Mouse (Mus musculus): ENCODE results near the gene Olfr61.
"Not testable (repeated sequence)": the region's sequence is repeated elsewhere in the genome, so short reads cannot be mapped to it uniquely, and the experiment has no call there.

Olfr61 gene
- long read RNA-seq, experiment 1, result 0 reads
- long read RNA-seq, experiment 2, result 0 reads

- intact Hi-C loops (cut with DNase I), result not testable (repeated sequence)
Observed at GRCm38 (mm10) chr7:140628670-140629069, at the start of gene Olfr61. Gene Olfr61 (plus strand): TSS chr7:140628970.

- intact Hi-C loops (cut with DNase I), result not testable (repeated sequence)
Observed at GRCm38 (mm10) chr7:140600969-140601368, 27.8 kb upstream of the Olfr61 start, which contains the start of gene Olfr46. Gene Olfr46 (plus strand): TSS chr7:140601269.

GRCm38 (mm10) chr7:140630559-140630958 lies 1.8 kb downstream of the Olfr61 start:
- intact Hi-C loops (cut with DNase I), result no loop called here

GRCm38 (mm10) chr7:140646152-140646551 lies 17.4 kb downstream of the Olfr61 start, which contains the start of gene Olfr53:
Gene Olfr53 (plus strand): TSS chr7:140646452.
- intact Hi-C loops (cut with DNase I), result no loop called here

GRCm38 (mm10) chr7:140659630-140660029 lies 30.9 kb downstream of the Olfr61 start, which contains the start of gene Olfr539:
Gene Olfr539 (plus strand): TSS chr7:140659930.
- intact Hi-C loops (cut with DNase I), result loop anchor here (5.0 kb wide), 1 partner anchor 33 kb away; no protein-coding TSS in a partner anchor

- intact Hi-C loops (cut with DNase I), result not testable (repeated sequence)
Observed at GRCm38 (mm10) chr7:140670693-140671092, 41.9 kb downstream of the Olfr61 start.

GRCm38 (mm10) chr7:140675863-140676262 lies 47.1 kb downstream of the Olfr61 start:
- intact Hi-C loops (cut with DNase I), result no loop called here

GRCm38 (mm10) chr7:140679591-140679990 lies 50.8 kb downstream of the Olfr61 start:
- intact Hi-C loops (cut with DNase I), result not testable (repeated sequence)

- intact Hi-C loops (cut with DNase I), result no loop called here
Observed at GRCm38 (mm10) chr7:140681651-140682050, 52.9 kb downstream of the Olfr61 start, which contains the start of gene Olfr45. Gene Olfr45 (plus strand): TSS chr7:140681951.
